Mouse (Mus musculus): ENCODE measurements around the gene Catsper4. TPM values are rescaled to one million over a fixed set of nuclear protein-coding genes. Genes with fewer than 3 reads are reported as not detected.

The Catsper4 gene
- total RNA-seq, 2 experiments from 2014 or later = not detected

- DNase-seq = no peak
Observed at GRCm38 (mm10) chr4:134250930-134251240, 23.7 kb upstream of the Catsper4 start.

- DNase-seq = no peak
Observed at GRCm38 (mm10) chr4:134250116-134250929, 23.1 kb upstream of the Catsper4 start.

GRCm38 (mm10) chr4:134249651-134250050 is 22.5 kb upstream of the Catsper4 start:
- peak; percentile 85 for DNase-seq

- DNase-seq = no peak
Observed at GRCm38 (mm10) chr4:134246719-134247258, 19.6 kb upstream of the Catsper4 start, which contains the start of gene Gm30191. Gene Gm30191 (plus strand): TSS chr4:134246935.

GRCm38 (mm10) chr4:134246256-134246655 is 19.1 kb upstream of the Catsper4 start:
- DNase-seq = no peak

- DNase-seq = peak; percentile 98
Observed at GRCm38 (mm10) chr4:134245148-134245843, 18.1 kb upstream of the Catsper4 start, which contains the start of gene Zfp593. Gene Zfp593 (minus strand): TSS chr4:134245592.

GRCm38 (mm10) chr4:134243516-134244250 is 16.5 kb upstream of the Catsper4 start, which contains the start of gene E130218I03Rik:
Gene E130218I03Rik (plus strand): TSS chr4:134243662.
- DNase-seq = no peak

GRCm38 (mm10) chr4:134238686-134239085 is 11.5 kb upstream of the Catsper4 start:
- no peak for DNase-seq

- peak; percentile 92 for DNase-seq
Observed at GRCm38 (mm10) chr4:134238279-134238651, 11.1 kb upstream of the Catsper4 start, which contains the start of gene Cnksr1. Gene Cnksr1 (minus strand): TSS chr4:134238399.

- no peak for DNase-seq
Observed at GRCm38 (mm10) chr4:134237582-134238278, 10.5 kb upstream of the Catsper4 start.

- no peak for DNase-seq
Observed at GRCm38 (mm10) chr4:134234876-134235275, 7.7 kb upstream of the Catsper4 start.

GRCm38 (mm10) chr4:134230431-134230830 is 3.2 kb upstream of the Catsper4 start:
- DNase-seq = no peak

- DNase-seq = no peak
Observed at GRCm38 (mm10) chr4:134222793-134223600, 4.2 kb downstream of the Catsper4 start.

GRCm38 (mm10) chr4:134206488-134207053 is 20.6 kb downstream of the Catsper4 start:
- DNase-seq = peak; percentile 9

GRCm38 (mm10) chr4:134203340-134203896 is 23.8 kb downstream of the Catsper4 start:
- no peak for DNase-seq

- DNase-seq = no peak
Observed at GRCm38 (mm10) chr4:134202904-134203303, 24.3 kb downstream of the Catsper4 start, which contains the start of gene Gm7534. Gene Gm7534 (minus strand): TSS chr4:134203004.

GRCm38 (mm10) chr4:134199371-134199770 is 27.8 kb downstream of the Catsper4 start:
- DNase-seq = no peak

GRCm38 (mm10) chr4:134186268-134186667 is 40.9 kb downstream of the Catsper4 start:
- DNase-seq = no peak

- DNase-seq = no peak
Observed at GRCm38 (mm10) chr4:134185569-134185968, 41.6 kb downstream of the Catsper4 start.

- no peak for DNase-seq
Observed at GRCm38 (mm10) chr4:134183711-134184110, 43.5 kb downstream of the Catsper4 start.
